Comparison of ENCODE assay signal across 9 mouse cellular contexts in the genomic region with DNA sequence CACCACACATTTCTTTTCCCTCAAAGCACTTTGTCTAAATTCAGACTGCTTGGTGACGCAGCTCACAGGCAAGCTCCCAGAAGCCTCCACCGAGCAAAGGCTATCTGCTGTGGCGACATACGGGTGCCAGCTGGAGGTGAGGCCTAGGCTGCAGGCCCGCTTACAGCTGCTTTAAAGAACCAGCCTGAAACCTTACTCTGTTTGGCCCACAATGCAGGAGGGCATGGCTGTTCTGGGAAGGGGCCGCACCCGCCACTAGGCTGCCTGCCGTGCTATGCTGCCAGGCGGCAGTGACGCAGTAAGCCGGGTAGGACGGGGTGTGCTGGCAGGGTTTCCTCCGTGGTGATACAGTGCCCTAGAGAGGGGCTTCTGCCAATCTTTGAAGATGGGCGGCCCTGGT. TPM values are rescaled to one million over a fixed set of nuclear protein-coding genes. Genes with fewer than 3 reads are reported as not detected.
DNase-seq lines count a peak whose midpoint lies in the region; ATAC-seq and TF ChIP-seq lines count a peak whose summit lies in the region.
"Had no signal": no experiment of that assay in that cellular context is flagged by ENCODE, and none has a peak within 500 bp of the region (broad histone marks: within the 10 kb centered on the region; RNA-seq: fewer than 3 reads in every experiment).

No protein-coding gene starts in this region.

- TF ChIP-seq POLR2A in embryonic fibroblast, embryonic 13.5 days (IDR thresholded peaks at IDR 0.05; ENCODE audit: low read depth, low read length) = no peak

- no peaks in the 10 kb centered on the region for H3K9me3 ChIP-seq in hindbrain, embryonic 12.5 days (replicated peaks)
- H3K9me3 ChIP-seq in hindbrain, postnatal 0 days (ENCODE audit: low read length) = no peaks in the 10 kb centered on the region
- H3K9me3 ChIP-seq in hindbrain, embryonic 16.5 days (ENCODE audit: control insufficient read depth, low read length) = no peaks in the 10 kb centered on the region
- H3K9me3 ChIP-seq: G1E had no signal

- 86% methylated on average over 14 of the region's 14 CpGs for WGBS in hindbrain, embryonic 12.5 days
- WGBS in hindbrain, postnatal 0 days = 58% methylated on average over 14 of the region's 14 CpGs
- 68% methylated on average over 14 of the region's 14 CpGs for WGBS in hindbrain, embryonic 16.5 days

- H3K4me1 ChIP-seq in hindbrain, embryonic 12.5 days = peaks cover 43% of the 10 kb centered on the region
- peaks cover 14% of the 10 kb centered on the region for H3K4me1 ChIP-seq in hindbrain, postnatal 0 days (ENCODE audit: insufficient read depth, low read length)
- peaks cover 11% of the 10 kb centered on the region for H3K4me1 ChIP-seq in embryonic fibroblast, embryonic 13.5 days (ENCODE audit: control insufficient read depth, insufficient read depth, low read length)
- H3K4me1 ChIP-seq in hindbrain, embryonic 16.5 days (ENCODE audit: control insufficient read depth, insufficient read depth, low read depth, low read length) = peaks cover 44% of the 10 kb centered on the region

- no peaks in the 10 kb centered on the region for H3K27me3 ChIP-seq in hindbrain, embryonic 12.5 days
- H3K27me3 ChIP-seq in hindbrain, postnatal 0 days (ENCODE audit: insufficient read depth, low read length) = no peaks in the 10 kb centered on the region
- H3K27me3 ChIP-seq in hindbrain, embryonic 16.5 days (replicated peaks; ENCODE audit: control insufficient read depth, insufficient read depth, low read length) = no peaks in the 10 kb centered on the region

- no peak overlapping the region for H3K4me2 ChIP-seq in hindbrain, embryonic 12.5 days (replicated peaks)
- H3K4me2 ChIP-seq in hindbrain, postnatal 0 days (ENCODE audit: low read depth, low read length) = no peak overlapping the region
- no peak overlapping the region for H3K4me2 ChIP-seq in hindbrain, embryonic 16.5 days (ENCODE audit: low read length)

- ATAC-seq in hindbrain, embryonic 12.5 days (ENCODE audit: low FRiP score) = no peak
- ATAC-seq in hindbrain, postnatal 0 days = no peak
- ATAC-seq in hindbrain, embryonic 16.5 days = no peak
- ATAC-seq in erythroblast, adult 5-6 weeks (replicated peaks; ENCODE audit: low FRiP score, poor library complexity, severe bottlenecking) = no peak

- no peak for TF ChIP-seq CTCF in hindbrain, postnatal 0 days (IDR thresholded peaks at IDR 0.05; ENCODE audit: low read depth)
- no peak for TF ChIP-seq CTCF in embryonic fibroblast, embryonic 13.5 days (IDR thresholded peaks at IDR 0.05; ENCODE audit: borderline replicate concordance, insufficient read depth, low read length)

- peak overlapping the region; percentile 60; the same call in 1 of the 2 replicates for H3K27ac ChIP-seq in hindbrain, embryonic 12.5 days
- no peak overlapping the region for H3K27ac ChIP-seq in hindbrain, postnatal 0 days
- peak overlapping the region; percentile 57 for H3K27ac ChIP-seq in embryonic fibroblast, embryonic 13.5 days (ENCODE audit: insufficient read depth, low read length)
- H3K27ac ChIP-seq in hindbrain, embryonic 16.5 days (ENCODE audit: low read depth, low read length) = peak overlapping the region; percentile 9; the same call in 1 of the 2 replicates

- H3K36me3 ChIP-seq in hindbrain, embryonic 12.5 days = peaks cover 38% of the 10 kb centered on the region
- no peaks in the 10 kb centered on the region for H3K36me3 ChIP-seq in hindbrain, postnatal 0 days (ENCODE audit: insufficient read depth, low read length)
- H3K36me3 ChIP-seq in hindbrain, embryonic 16.5 days (ENCODE audit: control insufficient read depth, insufficient read depth, low read length) = no peaks in the 10 kb centered on the region

- no peak for DNase-seq in hindbrain, postnatal 0 days (ENCODE audit: low spot score)
- peak; percentile 76 for DNase-seq in brain, adult 2 months (ENCODE audit: low read depth, low spot score)
- DNase-seq in layer of hippocampus, adult 9-10 months (ENCODE audit: low spot score) = no peak
- no peak for DNase-seq in right cerebral cortex, postnatal 36 days (ENCODE audit: low spot score in 2 of 2)

- no peak overlapping the region for H3K4me3 ChIP-seq in hindbrain, embryonic 12.5 days
- no peak overlapping the region for H3K4me3 ChIP-seq in hindbrain, postnatal 0 days (ENCODE audit: low read length)
- H3K4me3 ChIP-seq in embryonic fibroblast, embryonic 13.5 days (ENCODE audit: insufficient read depth, low read length) = no peak overlapping the region
- no peak overlapping the region for H3K4me3 ChIP-seq in hindbrain, embryonic 16.5 days (ENCODE audit: low read length)

- no peak overlapping the region for H3K9ac ChIP-seq in hindbrain, embryonic 12.5 days
- no peak overlapping the region for H3K9ac ChIP-seq in hindbrain, postnatal 0 days (replicated peaks; ENCODE audit: low read length)
- H3K9ac ChIP-seq in hindbrain, embryonic 16.5 days (ENCODE audit: low read depth, low read length) = no peak overlapping the region

RNA-seq across cellular contexts. Expression of gene Aagab, which starts 48.4 kb away (rescaled TPM):
- polyA plus RNA-seq in hindbrain, embryonic 12.5 days (2016; fragmentation: Nextera tagmentation; extraction: Ambion mirVana) = 54.1 and 61.1 TPM in 2 replicates
- total RNA-seq in hindbrain, postnatal 0 days (2014; rRNA removed) = 30.9 and 37.0 TPM in 2 replicates
- polyA plus RNA-seq in hindbrain, postnatal 0 days (2015; fragmentation: Nextera tagmentation; extraction: Ambion mirVana) = 51.9 and 55.2 TPM in 2 replicates
- polyA plus RNA-seq in embryonic fibroblast, embryonic 13.5 days (2011; ENCODE audit: insufficient read length, low read depth, missing spikeins) = 16.2 and 18.2 TPM in 2 replicates
- polyA plus RNA-seq in hindbrain, embryonic 16.5 days (2015; fragmentation: Nextera tagmentation; extraction: Ambion mirVana) = 63.4 and 66.0 TPM in 2 replicates
- total RNA-seq in erythroblast, adult 5-6 weeks (2015; ENCODE audit: low replicate concordance) = 6.3 and 15.9 TPM in 2 replicates
- total RNA-seq in erythroblast, adult 5-6 weeks (2017; ENCODE audit: low replicate concordance) = 9.9 and 17.7 TPM in 2 replicates

RNA-seq across cellular contexts. Expression of gene Iqch, which starts 48.6 kb away (rescaled TPM):
- polyA plus RNA-seq in hindbrain, embryonic 12.5 days (2016; fragmentation: Nextera tagmentation; extraction: Ambion mirVana) = 0.10 and 0.16 TPM in 2 replicates
- total RNA-seq in hindbrain, postnatal 0 days (2014; rRNA removed) = 0.26 TPM in 1 of 2 replicates, not detected in the other
- polyA plus RNA-seq in hindbrain, postnatal 0 days (2015; fragmentation: Nextera tagmentation; extraction: Ambion mirVana) = 0.18 TPM in 2 replicates
- polyA plus RNA-seq in embryonic fibroblast, embryonic 13.5 days (2011; ENCODE audit: insufficient read length, low read depth, missing spikeins) = not detected in 2 replicates
- polyA plus RNA-seq in hindbrain, embryonic 16.5 days (2015; fragmentation: Nextera tagmentation; extraction: Ambion mirVana) = 0.14 and 0.16 TPM in 2 replicates
- total RNA-seq in erythroblast, adult 5-6 weeks (2015; ENCODE audit: low replicate concordance) = not detected in 2 replicates
- total RNA-seq in erythroblast, adult 5-6 weeks (2017; ENCODE audit: low replicate concordance) = 0.28 TPM in 1 of 2 replicates, not detected in the other
- polyA plus RNA-seq: G1E had no signal
